Mouse (Mus musculus) limb, embryonic 14.5 days (tissue): ENCODE measurements around the gene Secisbp2l. TPM values are rescaled to one million over a fixed set of nuclear protein-coding genes. Genes with fewer than 3 reads are reported as not detected.

Experiments used
- ATAC-seq: fragments of 200-750 bp; cut with Nextera tagmentation; 2 replicates; pipeline ENCODE4 v1.8.0; 2017; ENCODE audit warnings: low read depth, moderate number of reproducible peaks, moderate TSS enrichment; ENCODE audit not compliant: low FRiP score
- DNase-seq: peaks from one replicate; pipeline ENCODE4 v3.0.0-alpha.2; 2015; ENCODE audit warnings: low spot score
- H3K27ac ChIP-seq: fragments of 300-500 bp; sonication (generic); replicated peaks from 2 replicates; pipeline ENCODE4 v1.5.1; 2014; ENCODE audit warnings: low read depth, mild to moderate bottlenecking, low read length, moderate library complexity, mixed read lengths
- H3K27me3 ChIP-seq: fragments of 300-500 bp; sonication (generic); 2 replicates; pipeline ENCODE4 v1.6.1; 2014; ENCODE audit warnings: low read length, mixed read lengths; ENCODE audit not compliant: control insufficient read depth, insufficient read depth
- H3K36me3 ChIP-seq: fragments of 300-500 bp; sonication (generic); 2 replicates; pipeline ENCODE4 v1.6.1; 2014; ENCODE audit warnings: mild to moderate bottlenecking, low read length, moderate library complexity, mixed read lengths; ENCODE audit not compliant: control insufficient read depth, insufficient read depth
- H3K4me1 ChIP-seq: fragments of 300-500 bp; sonication (generic); 2 replicates; pipeline ENCODE4 v1.6.1; 2014; ENCODE audit warnings: antibody characterized with exemption, low read length, mixed read lengths; ENCODE audit not compliant: control insufficient read depth, insufficient read depth
- H3K4me2 ChIP-seq: fragments of 300-500 bp; sonication (generic); replicated peaks from 2 replicates; pipeline ENCODE4 v1.6.1; 2014; ENCODE audit warnings: low read depth, mild to moderate bottlenecking, low read length, moderate library complexity; ENCODE audit not compliant: severe bottlenecking
- H3K4me3 ChIP-seq: fragments of 300-500 bp; sonication (generic); replicated peaks from 2 replicates; pipeline ENCODE4 v1.5.1; 2014; ENCODE audit warnings: low read length
- H3K9ac ChIP-seq: fragments of 300-500 bp; sonication (generic); 2 replicates; pipeline ENCODE4 v1.6.1; 2014; ENCODE audit warnings: mild to moderate bottlenecking, low read depth, low read length, moderate library complexity; ENCODE audit not compliant: severe bottlenecking
- H3K9me3 ChIP-seq: fragments of 300-500 bp; sonication (generic); 2 replicates; pipeline ENCODE4 v1.6.1; 2016; ENCODE audit warnings: low read length; ENCODE audit not compliant: control insufficient read depth
- POLR2A ChIP-seq: fragments of 200-500 bp; IDR thresholded peaks from 2 replicates; pipeline ENCODE4 v1.8.0; 2012; ENCODE audit warnings: inconsistent platforms, mild to moderate bottlenecking, moderate library complexity, borderline replicate concordance; ENCODE audit not compliant: insufficient read depth, insufficient read length; ENCODE audit errors: extremely low read depth
- WGBS: fragments of 180-500 bp; shearing (Covaris S2); extraction: QIAGEN DNeasy Blood & Tissue Kit; methylation state at CpG from one replicate; pipeline ENCODE4 v1.1.7; 2014; 5-methylcytosine and 5-hydroxymethylcytosine counted together
- polyA plus RNA-seq, 2 experiments: library from polyadenylated mRNA; depleted of rRNA in 1 of 2; stranded (reverse) in 1 of 2; unstranded in 1 of 2; fragments of >200 nt; fragmentation: Nextera tagmentation in 1 of 2; extraction: Ambion mirVana in 1 of 2; gene quantifications; 2 replicates each; pipeline versions ENCODE4 v1.2.1 to v1.2.3; 2012 to 2014

The Secisbp2l gene
- polyA plus RNA-seq (2012; rRNA removed), result 14.5 and 15.2 TPM in 2 replicates
- 22.6 and 25.6 TPM in 2 replicates for polyA plus RNA-seq (2014; fragmentation: Nextera tagmentation; extraction: Ambion mirVana)

GRCm38 (mm10) chr2:125782719-125783109 lies at the start of gene Secisbp2l:
Gene Secisbp2l, minus strand, starts transcription at chr2:125782870.
- peak; percentile 33; the same call in 1 of the 2 replicates for TF ChIP-seq POLR2A
- ATAC-seq, result peak; percentile 96
- WGBS, result under 1% methylated on average over 28 of the region's 28 CpGs
- H3K4me3 ChIP-seq, result peak within 1 kb of the TSS; percentile 87
- H3K9ac ChIP-seq, result peak within 1 kb of the TSS; percentile 92
- peaks cover 9% of the 10 kb centered on the region for H3K4me1 ChIP-seq
- DNase-seq, result peak; percentile 82
- no peaks in the 10 kb centered on the region for H3K9me3 ChIP-seq
- peak within 1 kb of the TSS; percentile 53 for H3K4me2 ChIP-seq
- H3K27ac ChIP-seq, result peak within 1 kb of the TSS; percentile 73
- H3K36me3 ChIP-seq, result peaks cover under 1% of the 10 kb centered on the region; the same call in 1 of the 2 replicates
- no peaks in the 10 kb centered on the region for H3K27me3 ChIP-seq

GRCm38 (mm10) chr2:125829924-125830323 lies 47.3 kb upstream of the Secisbp2l start:
- Histone ChIP-seq H3K9ac (no peak overlapping the region), H3K4me1 (no peaks in the 10 kb centered on the region), H3K36me3 (peaks cover 54% of the 10 kb centered on the region), H3K27ac (no peak overlapping the region), H3K4me3 (no peak overlapping the region), H3K4me2 (no peak overlapping the region), H3K9me3 (no peaks in the 10 kb centered on the region), H3K27me3 (no peaks in the 10 kb centered on the region)
- TF ChIP-seq POLR2A, result no peak
- ATAC-seq (no peak), DNase-seq (no peak)
- WGBS, result 93% methylated on average over 2 of the region's 2 CpGs

GRCm38 (mm10) chr2:125827898-125828297 lies 45.2 kb upstream of the Secisbp2l start:
- Histone ChIP-seq H3K9ac (no peak overlapping the region), H3K27ac (no peak overlapping the region), H3K36me3 (peaks cover 35% of the 10 kb centered on the region), H3K27me3 (no peaks in the 10 kb centered on the region), H3K9me3 (no peaks in the 10 kb centered on the region), H3K4me3 (no peak overlapping the region), H3K4me2 (no peak overlapping the region), H3K4me1 (no peaks in the 10 kb centered on the region)
- DNase-seq, result no peak
- no peak for ATAC-seq
- TF ChIP-seq POLR2A, result no peak
- 86% methylated on average over 4 of the region's 4 CpGs for WGBS

- Histone ChIP-seq H3K4me2 (no peak overlapping the region), H3K9ac (no peak overlapping the region), H3K27me3 (no peaks in the 10 kb centered on the region), H3K36me3 (peaks cover 19% of the 10 kb centered on the region), H3K4me1 (no peaks in the 10 kb centered on the region), H3K9me3 (no peaks in the 10 kb centered on the region), H3K27ac (no peak overlapping the region), H3K4me3 (no peak overlapping the region)
- ATAC-seq (no peak), DNase-seq (no peak)
- 67% methylated on average over 4 of the region's 4 CpGs for WGBS
- TF ChIP-seq POLR2A, result no peak
Measured at GRCm38 (mm10) chr2:125826201-125826600, 43.5 kb upstream of the Secisbp2l start.

- H3K27me3 ChIP-seq, result no peaks in the 10 kb centered on the region
- H3K9me3 ChIP-seq, result no peaks in the 10 kb centered on the region
- no peak overlapping the region for H3K27ac ChIP-seq
- H3K36me3 ChIP-seq, result no peaks in the 10 kb centered on the region
- no peak for DNase-seq
- WGBS, result 82% methylated on average over 4 of the region's 4 CpGs
- no peak for TF ChIP-seq POLR2A
- no peak overlapping the region for H3K4me2 ChIP-seq
- no peak for ATAC-seq
- H3K4me1 ChIP-seq, result no peaks in the 10 kb centered on the region
- no peak overlapping the region for H3K9ac ChIP-seq
- no peak overlapping the region for H3K4me3 ChIP-seq
Measured at GRCm38 (mm10) chr2:125820397-125820796, 37.7 kb upstream of the Secisbp2l start.
